Mouse (Mus musculus) myocyte (in vitro differentiated cells): Measurements from ENCODE around the gene Rsph3a.
"Not testable (repeated sequence)": the region's sequence is repeated elsewhere in the genome, so short reads cannot be mapped to it uniquely, and the experiment has no call there.

Experiments used
- CEBPB ChIP-seq: IDR thresholded peaks from 2 replicates; pipeline ENCODE4 v1.6.1; 2011; ENCODE audit warnings: mild to moderate bottlenecking, moderate library complexity; ENCODE audit not compliant: poor library complexity, insufficient read depth, severe bottlenecking
- E2F4 ChIP-seq: IDR thresholded peaks from one replicate; pipeline ENCODE4 v1.6.1; 2011; ENCODE audit warnings: mild to moderate bottlenecking, control low read depth, moderate library complexity; ENCODE audit not compliant: insufficient read depth
- MAX ChIP-seq: IDR thresholded peaks from one replicate; pipeline ENCODE4 v1.6.1; 2011; ENCODE audit warnings: low read depth, mild to moderate bottlenecking, control low read depth
- POLR2A ChIP-seq: IDR thresholded peaks from one replicate; pipeline ENCODE4 v1.6.1; 2011; ENCODE audit warnings: low read depth, mild to moderate bottlenecking, control low read depth, moderate library complexity; ENCODE audit not compliant: insufficient read length
- POLR2AphosphoS2 ChIP-seq: IDR thresholded peaks from one replicate; pipeline ENCODE4 v1.6.1; 2011; ENCODE audit warnings: low read depth, control low read depth; ENCODE audit not compliant: insufficient read length
- SRF ChIP-seq: IDR thresholded peaks from one replicate; pipeline ENCODE4 v1.6.1; 2011; ENCODE audit warnings: low read depth; ENCODE audit not compliant: control insufficient read depth, insufficient read length
- TCF12 ChIP-seq: IDR thresholded peaks from one replicate; pipeline ENCODE4 v1.6.1; 2011; ENCODE audit warnings: mild to moderate bottlenecking, control low read depth; ENCODE audit not compliant: poor library complexity, insufficient read depth, severe bottlenecking
- TCF3 ChIP-seq: IDR thresholded peaks from one replicate; pipeline ENCODE4 v1.6.1; 2011; ENCODE audit warnings: low read depth, control low read depth; ENCODE audit not compliant: insufficient read length
- USF1 ChIP-seq: IDR thresholded peaks from one replicate; pipeline ENCODE4 v1.6.1; 2011; ENCODE audit warnings: low read depth, mild to moderate bottlenecking, control low read depth, moderate library complexity

DNA sequence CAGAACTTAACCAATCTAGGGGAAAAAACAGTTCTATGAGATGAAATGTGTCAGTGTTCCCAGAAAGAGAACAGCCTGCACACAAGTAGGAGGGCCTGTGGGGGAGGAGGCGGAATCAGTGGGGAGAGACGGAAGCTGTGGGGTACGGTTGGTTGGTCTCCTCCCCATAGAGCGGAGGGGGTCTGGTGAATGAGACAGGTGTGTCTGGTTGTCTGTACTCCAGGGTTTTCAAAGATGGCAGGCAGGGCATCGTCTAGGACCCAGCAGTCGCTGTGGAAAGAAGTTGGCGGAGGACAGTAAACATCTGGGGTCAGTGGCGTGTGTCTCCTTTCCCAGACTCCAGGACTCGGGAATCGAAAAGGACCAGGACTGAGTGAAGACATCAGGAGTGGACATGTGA, 57.8 kb downstream of the Rsph3a start:
- not testable (repeated sequence) for TF ChIP-seq POLR2A, CEBPB, MAX, TCF12, TCF3, USF1, E2F4, SRF, POLR2AphosphoS2
